ENCODE assay signal across 9 mouse cellular contexts in the genomic region with DNA sequence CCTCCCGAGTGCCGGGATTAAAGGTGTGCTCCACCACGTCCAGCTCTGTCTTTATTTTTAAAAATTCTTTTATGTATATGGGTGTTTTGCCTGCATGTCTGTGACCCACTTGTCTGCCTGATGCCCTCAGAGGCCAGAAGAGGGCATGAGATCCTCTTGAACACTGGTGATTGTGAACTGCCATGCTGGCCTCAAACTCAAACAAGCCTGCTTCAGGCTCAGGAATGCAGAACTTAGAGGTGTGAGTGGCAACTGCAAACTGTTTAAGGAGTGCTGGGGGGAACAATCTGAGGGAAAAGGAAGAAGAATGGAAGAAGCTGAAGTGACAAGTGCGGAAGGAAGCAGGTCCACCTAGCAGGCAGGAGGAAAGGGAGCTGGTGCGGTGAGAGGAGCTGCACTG. TPM values are rescaled to one million over a fixed set of nuclear protein-coding genes. Genes with fewer than 3 reads are reported as not detected.
A peak's percentile ranks its signal among the peaks of the same experiment; 100 is the strongest.
DNase-seq lines count a peak whose midpoint lies in the region; ATAC-seq and TF ChIP-seq lines count a peak whose summit lies in the region.
"Had no signal": no experiment of that assay in that cellular context is flagged by ENCODE, and none has a peak within 500 bp of the region (broad histone marks: within the 10 kb centered on the region; RNA-seq: fewer than 3 reads in every experiment).

No protein-coding gene starts in this region.

- peak overlapping the region; percentile 82; the same call in 1 of the 2 replicates for H3K4me3 ChIP-seq in G1E (ENCODE audit: low read depth, low read length)
- H3K4me3 ChIP-seq in intestine, postnatal 0 days (ENCODE audit: low read depth, low read length): no peak overlapping the region

- no peak overlapping the region for H3K9ac ChIP-seq in intestine, postnatal 0 days (ENCODE audit: low read depth, low read length)
- H3K9ac ChIP-seq: hindbrain, embryonic 15.5 days had no signal

- H3K27ac ChIP-seq in intestine, postnatal 0 days (ENCODE audit: low read depth, low read length): no peak overlapping the region

- H3K4me1 ChIP-seq in G1E (ENCODE audit: insufficient read depth, low read depth, low read length): peaks cover 35% of the 10 kb centered on the region
- H3K4me1 ChIP-seq in intestine, postnatal 0 days (replicated peaks; ENCODE audit: control insufficient read depth, insufficient read depth, low read length): no peaks in the 10 kb centered on the region

- peaks cover 18% of the 10 kb centered on the region for H3K36me3 ChIP-seq in G1E (replicated peaks)
- no peaks in the 10 kb centered on the region for H3K36me3 ChIP-seq in intestine, postnatal 0 days (ENCODE audit: control insufficient read depth, insufficient read depth)
- H3K36me3 ChIP-seq: hindbrain, embryonic 15.5 days had no signal

- H3K9me3 ChIP-seq in G1E (replicated peaks): 0 out of 2 replicates have a peak, but pooled peaks cover 2% of the 10 kb centered on the region
- no peaks in the 10 kb centered on the region for H3K9me3 ChIP-seq in intestine, postnatal 0 days (ENCODE audit: control insufficient read depth)
- H3K9me3 ChIP-seq: hindbrain, embryonic 15.5 days had no signal

- no peak overlapping the region for H3K4me2 ChIP-seq in intestine, postnatal 0 days (replicated peaks; ENCODE audit: low read depth)

- WGBS in intestine, postnatal 0 days: 85% methylated on average over 5 of the region's 5 CpGs

- H3K27me3 ChIP-seq in G1E (ENCODE audit: insufficient read depth, low read length): no peaks in the 10 kb centered on the region
- no peaks in the 10 kb centered on the region for H3K27me3 ChIP-seq in intestine, postnatal 0 days (replicated peaks; ENCODE audit: control insufficient read depth, insufficient read depth, low read length)
- H3K27me3 ChIP-seq: hindbrain, embryonic 15.5 days had no signal

- no peak for TF ChIP-seq CTCF in G1E (IDR thresholded peaks at IDR 0.05; ENCODE audit: low read depth, low read length)
- TF ChIP-seq CTCF in intestine, postnatal 0 days (IDR thresholded peaks at IDR 0.05; ENCODE audit: low read depth): peak; percentile 71

- peak; percentile 59 for DNase-seq in adrenal gland, adult 2 months
- no peak for DNase-seq in adrenal gland, postnatal 4 days (ENCODE audit: low spot score in 2 of 2)
- peak; percentile 25 for DNase-seq in G1E (ENCODE audit: low spot score)
- DNase-seq in lung, postnatal 36 days: peak; percentile 80
- DNase-seq in right cerebral cortex, adult 2 months (ENCODE audit: low spot score in 2 of 2): no peak
- DNase-seq in layer of hippocampus, postnatal 10 days (ENCODE audit: low spot score in 2 of 2): no peak
- DNase-seq in embryo, embryonic 10.5 days (ENCODE audit: low spot score): no peak

- no peak for ATAC-seq in G1E (ENCODE audit: extremely low read depth, insufficient number of reproducible peaks, low FRiP score, poor library complexity, severe bottlenecking)
- no peak for ATAC-seq in intestine, postnatal 0 days

RNA-seq across cellular contexts. Expression of a gene that starts 1.5 kb away (rescaled TPM):
- total RNA-seq in adrenal gland, adult 2 months (2021): 100 to 1,000 TPM; 127 to 288 TPM
- polyA plus RNA-seq in adrenal gland, adult 2 months (2012; rRNA removed): 48.9 and 65.7 TPM in 2 replicates
- 100 to 1,000 TPM in 1 of 2 experiments, 10 to 100 TPM in 1; 97.9 to 105 TPM for total RNA-seq in adrenal gland, postnatal 4 days (2021)
- total RNA-seq in G1E (2014; fragmentation: Nextera tagmentation) (504 and 585 TPM in 2 replicates), G1E (2017) (85.1 and 91.8 TPM in 2 replicates)
- 293 and 320 TPM in 2 replicates for polyA plus RNA-seq in G1E (2012)
- 77.5 and 80.5 TPM in 2 replicates for polyA plus RNA-seq in intestine, postnatal 0 days (2015; fragmentation: Nextera tagmentation; extraction: Ambion mirVana)
- total RNA-seq in layer of hippocampus, postnatal 10 days (2021): 10 to 100 TPM; 43.6 to 50.8 TPM

RNA-seq across cellular contexts. Expression of a gene that starts 12.4 kb away (rescaled TPM):
- total RNA-seq in adrenal gland, adult 2 months (2021): 100 to 1,000 TPM in 1 of 2 experiments, 10 to 100 TPM in 1; 74.1 to 119 TPM
- 6.0 and 6.9 TPM in 2 replicates for polyA plus RNA-seq in adrenal gland, adult 2 months (2012; rRNA removed)
- total RNA-seq in adrenal gland, postnatal 4 days (2021): 100 to 1,000 TPM in 1 of 2 experiments, 10 to 100 TPM in 1; 90.4 to 102 TPM
- total RNA-seq in G1E (2014; fragmentation: Nextera tagmentation) (260 and 302 TPM in 2 replicates), G1E (2017) (181 and 221 TPM in 2 replicates)
- 23.1 and 29.5 TPM in 2 replicates for polyA plus RNA-seq in G1E (2012)
- 49.3 and 56.6 TPM in 2 replicates for polyA plus RNA-seq in intestine, postnatal 0 days (2015; fragmentation: Nextera tagmentation; extraction: Ambion mirVana)
- 100 to 1,000 TPM; 125 to 128 TPM for total RNA-seq in layer of hippocampus, postnatal 10 days (2021)

RNA-seq across cellular contexts. Expression of a gene that starts 39.9 kb away (rescaled TPM):
- 10 to 100 TPM; 16.6 to 31.2 TPM for total RNA-seq in adrenal gland, adult 2 months (2021)
- 38.5 and 44.1 TPM in 2 replicates for polyA plus RNA-seq in adrenal gland, adult 2 months (2012; rRNA removed)
- 10 to 100 TPM; 27.3 to 31.4 TPM for total RNA-seq in adrenal gland, postnatal 4 days (2021)
- total RNA-seq in G1E (2014; fragmentation: Nextera tagmentation) (7.8 and 10.5 TPM in 2 replicates), G1E (2017) (17.3 and 21.4 TPM in 2 replicates)
- 28.3 and 30.3 TPM in 2 replicates for polyA plus RNA-seq in G1E (2012)
- 48.2 and 49.7 TPM in 2 replicates for polyA plus RNA-seq in intestine, postnatal 0 days (2015; fragmentation: Nextera tagmentation; extraction: Ambion mirVana)
- 10 to 100 TPM; 22.4 to 25.2 TPM for total RNA-seq in layer of hippocampus, postnatal 10 days (2021)

RNA-seq across cellular contexts. Expression of a gene that starts 44.7 kb away (rescaled TPM):
- total RNA-seq in adrenal gland, adult 2 months (2021): 10 to 100 TPM; 19.0 to 25.7 TPM
- polyA plus RNA-seq in adrenal gland, adult 2 months (2012; rRNA removed): 1.4 and 1.8 TPM in 2 replicates
- 10 to 100 TPM; 17.6 to 22.7 TPM for total RNA-seq in adrenal gland, postnatal 4 days (2021)
- total RNA-seq in G1E (2014; fragmentation: Nextera tagmentation): 8.1 and 10.2 TPM in 2 replicates
- total RNA-seq in G1E (2017): 9.8 and 10.1 TPM in 2 replicates
- 24.4 and 26.6 TPM in 2 replicates for polyA plus RNA-seq in G1E (2012)
- 15.5 and 17.9 TPM in 2 replicates for polyA plus RNA-seq in intestine, postnatal 0 days (2015; fragmentation: Nextera tagmentation; extraction: Ambion mirVana)
- 10 to 100 TPM; 20.9 to 32.7 TPM for total RNA-seq in layer of hippocampus, postnatal 10 days (2021)

Comparison
In these comparisons a context has a peak if more than half of its experiments do, and no peak if none do; other contexts are left out.
1. DNase-seq: peak in adrenal gland, adult 2 months (single experiment), G1E (single experiment) and lung, postnatal 36 days (single experiment); none in adrenal gland, postnatal 4 days (0 of 2), right cerebral cortex, adult 2 months (0 of 2), layer of hippocampus, postnatal 10 days (0 of 2) and embryo, embryonic 10.5 days (single experiment).